ENCODE assay signal across 29 mouse cellular contexts in the genomic region with DNA sequence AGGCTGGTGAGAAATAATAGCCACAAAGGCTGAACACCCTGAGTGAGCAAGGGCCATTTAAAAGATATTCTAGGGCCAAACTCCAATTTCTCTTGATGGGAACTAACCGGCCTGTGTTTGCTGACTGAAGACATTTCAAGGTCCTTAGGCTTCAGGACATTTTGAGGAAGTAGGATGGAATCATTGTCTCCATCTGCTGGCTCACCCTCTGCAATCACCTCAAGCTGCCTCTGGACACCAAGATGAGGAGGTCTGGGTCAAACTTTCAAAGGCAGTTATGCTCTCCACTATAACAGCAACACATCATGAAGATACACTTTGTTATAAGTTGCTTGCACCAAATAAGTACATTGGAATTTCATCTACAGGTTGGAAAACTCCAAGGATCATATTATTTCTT. TPM values are rescaled to one million over a fixed set of nuclear protein-coding genes. Genes with fewer than 3 reads are reported as not detected.
DNase-seq lines count a peak whose midpoint lies in the region; ATAC-seq and TF ChIP-seq lines count a peak whose summit lies in the region.
"Had no signal": no experiment of that assay in that cellular context is flagged by ENCODE, and none has a peak within 500 bp of the region (broad histone marks: within the 10 kb centered on the region; RNA-seq: fewer than 3 reads in every experiment).

No protein-coding gene starts in this region.

- no peak overlapping the region for H3K9ac ChIP-seq in liver, embryonic 13.5 days
- H3K9ac ChIP-seq in stomach, postnatal 0 days (ENCODE audit: low read length): no peak overlapping the region
- H3K9ac ChIP-seq: embryonic facial prominence, embryonic 15.5 days; forebrain, postnatal 0 days; kidney, embryonic 15.5 days; neural tube, embryonic 13.5 days had no signal

- H3K4me2 ChIP-seq in liver, embryonic 13.5 days: peak overlapping the region; percentile 74
- no peak overlapping the region for H3K4me2 ChIP-seq in stomach, postnatal 0 days (replicated peaks; ENCODE audit: low read depth)
- H3K4me2 ChIP-seq: embryonic facial prominence, embryonic 15.5 days had no signal

- WGBS in heart, embryonic 10.5 days: 96% methylated on average over 1 of the region's 1 CpGs
- WGBS in spleen, adult 2 months: 41% methylated on average over 1 of the region's 1 CpGs
- 14% methylated on average over 1 of the region's 1 CpGs for WGBS in liver, embryonic 13.5 days (ENCODE audit: insufficient replicate concordance)
- 92% methylated on average over 1 of the region's 1 CpGs for WGBS in stomach, postnatal 0 days

- TF ChIP-seq EP300 in stomach, postnatal 0 days (optimal IDR thresholded peaks at IDR 0.05): no peak

- H3K27ac ChIP-seq in heart, embryonic 10.5 days: no peak overlapping the region
- peak overlapping the region; percentile 5; the same call in 1 of the 2 replicates for H3K27ac ChIP-seq in spleen, adult 2 months (ENCODE audit: insufficient read depth, low read length)
- no peak overlapping the region; the same call in 1 of the 2 replicates for H3K27ac ChIP-seq in liver, embryonic 13.5 days
- no peak overlapping the region for H3K27ac ChIP-seq in stomach, postnatal 0 days (replicated peaks)
- H3K27ac ChIP-seq: embryonic facial prominence, embryonic 15.5 days; forebrain, embryonic 10.5 days; hindbrain, postnatal 0 days; kidney, embryonic 15.5 days; neural tube, embryonic 13.5 days had no signal

- no peak for TF ChIP-seq CTCF in spleen, adult 2 months (IDR thresholded peaks at IDR 0.05; ENCODE audit: extremely low read depth, insufficient read depth, insufficient read length, insufficient replicate concordance)
- TF ChIP-seq CTCF in stomach, postnatal 0 days (IDR thresholded peaks at IDR 0.05; ENCODE audit: low read depth): no peak

- no peak for TF ChIP-seq POLR2A in spleen, adult 2 months (IDR thresholded peaks at IDR 0.05; ENCODE audit: low read depth, low read length)

- peaks cover 7% of the 10 kb centered on the region; the same call in 1 of the 2 replicates for H3K27me3 ChIP-seq in heart, embryonic 10.5 days (ENCODE audit: insufficient read depth, poor library complexity, severe bottlenecking)
- no peaks in the 10 kb centered on the region for H3K27me3 ChIP-seq in spleen, adult 2 months (ENCODE audit: control insufficient read depth, insufficient read depth, low read length)
- no peaks in the 10 kb centered on the region for H3K27me3 ChIP-seq in liver, embryonic 13.5 days
- no peaks in the 10 kb centered on the region for H3K27me3 ChIP-seq in stomach, postnatal 0 days (ENCODE audit: control insufficient read depth, insufficient read depth, low read length)
- H3K27me3 ChIP-seq: embryonic facial prominence, embryonic 15.5 days; kidney, embryonic 15.5 days; neural tube, embryonic 13.5 days had no signal

- H3K36me3 ChIP-seq in heart, embryonic 10.5 days: no peaks in the 10 kb centered on the region
- H3K36me3 ChIP-seq in spleen, adult 2 months (ENCODE audit: control insufficient read depth, insufficient read depth, low read length): peaks cover 11% of the 10 kb centered on the region
- H3K36me3 ChIP-seq in liver, embryonic 13.5 days: peaks cover 3% of the 10 kb centered on the region; the same call in 1 of the 2 replicates
- H3K36me3 ChIP-seq in stomach, postnatal 0 days (ENCODE audit: control insufficient read depth, insufficient read depth, low read length): no peaks in the 10 kb centered on the region
- H3K36me3 ChIP-seq: embryonic facial prominence, embryonic 15.5 days; forebrain, embryonic 10.5 days; kidney, embryonic 15.5 days; neural tube, embryonic 13.5 days had no signal

- ATAC-seq in liver, embryonic 13.5 days (ENCODE audit: low read depth): no peak
- no peak for ATAC-seq in stomach, postnatal 0 days (ENCODE audit: low FRiP score, low TSS enrichment)
- ATAC-seq: forebrain, postnatal 0 days; hindbrain, postnatal 0 days; intestine, embryonic 16.5 days had no signal

- no peaks in the 10 kb centered on the region for H3K9me3 ChIP-seq in heart, embryonic 10.5 days
- H3K9me3 ChIP-seq in liver, embryonic 13.5 days (replicated peaks): no peaks in the 10 kb centered on the region
- no peaks in the 10 kb centered on the region for H3K9me3 ChIP-seq in stomach, postnatal 0 days (ENCODE audit: control insufficient read depth, low read length)
- H3K9me3 ChIP-seq: embryonic facial prominence, embryonic 15.5 days; forebrain, embryonic 10.5 days; G1E; kidney, embryonic 15.5 days; neural tube, embryonic 13.5 days had no signal

- 0 out of 2 replicates have a peak, but pooled peaks cover 6% of the 10 kb centered on the region for H3K4me1 ChIP-seq in heart, embryonic 10.5 days
- peaks cover 18% of the 10 kb centered on the region; the same call in 1 of the 2 replicates for H3K4me1 ChIP-seq in spleen, adult 2 months (ENCODE audit: control insufficient read depth, insufficient read depth, insufficient read length)
- peaks cover 44% of the 10 kb centered on the region for H3K4me1 ChIP-seq in liver, embryonic 13.5 days (replicated peaks)
- H3K4me1 ChIP-seq in stomach, postnatal 0 days (replicated peaks; ENCODE audit: control insufficient read depth, insufficient read depth): no peaks in the 10 kb centered on the region
- H3K4me1 ChIP-seq: embryonic facial prominence, embryonic 15.5 days; neural tube, embryonic 13.5 days had no signal

- H3K4me3 ChIP-seq in heart, embryonic 10.5 days: no peak overlapping the region
- peak overlapping the region; percentile 68 for H3K4me3 ChIP-seq in spleen, adult 2 months (ENCODE audit: extremely low read depth, insufficient read depth, insufficient read length)
- 0 out of 2 replicates have a peak overlapping the region, but pooled peaks have one; percentile 53 for H3K4me3 ChIP-seq in liver, embryonic 13.5 days (replicated peaks)
- no peak overlapping the region for H3K4me3 ChIP-seq in stomach, postnatal 0 days (ENCODE audit: low read depth, low read length)
- H3K4me3 ChIP-seq: embryonic facial prominence, embryonic 15.5 days; neural tube, embryonic 13.5 days had no signal

- DNase-seq in heart, embryonic 10.5 days (ENCODE audit: low spot score): peak; percentile 13
- DNase-seq in heart, adult 11 months: no peak
- DNase-seq in spleen, adult 2 months (ENCODE audit: low read depth in 1 of 2, low spot score in 2 of 2): no peak
- DNase-seq in spleen, adult 12 weeks (ENCODE audit: low spot score): no peak
- DNase-seq in liver, embryonic 13.5 days: no peak
- DNase-seq in stomach, postnatal 0 days (ENCODE audit: low spot score): no peak
- DNase-seq in urinary bladder, adult 2 months (ENCODE audit: low spot score): no peak
- DNase-seq in cerebellum, adult 9-10 months: no peak
- DNase-seq: adrenal gland, postnatal 10 days; cerebellum, adult 8-10 months; forebrain, postnatal 0 days; gastrocnemius, postnatal 36 days; heart, postnatal 10 days; layer of hippocampus, postnatal 36 days; lung, adult 18-20 months; lung, postnatal 10 days; midbrain, embryonic 14.5 days; retina, postnatal 1 day; right cerebral cortex, postnatal 25 days; thymus, postnatal 4 days had no signal

RNA-seq across cellular contexts. Expression of a gene that starts 11.6 kb away (rescaled TPM):
- 1.3 and 3.0 TPM in 2 replicates for polyA plus RNA-seq in heart, embryonic 10.5 days (2016; fragmentation: Nextera tagmentation; extraction: Ambion mirVana)
- polyA plus RNA-seq in spleen, adult 2 months (2012; rRNA removed): 289 and 344 TPM in 2 replicates
- 4.7 and 4.8 TPM in 2 replicates for polyA plus RNA-seq in liver, embryonic 13.5 days (2015; fragmentation: Nextera tagmentation; extraction: Ambion mirVana)
- polyA plus RNA-seq in stomach, postnatal 0 days (2015; fragmentation: Nextera tagmentation; extraction: Ambion mirVana): 1.2 TPM in 2 replicates
- 6.0 and 8.4 TPM in 2 replicates for polyA plus RNA-seq in urinary bladder, adult 2 months (2012; rRNA removed)

RNA-seq across cellular contexts. Expression of a gene that starts 11.7 kb away (rescaled TPM):
- 124 and 146 TPM in 2 replicates for polyA plus RNA-seq in heart, embryonic 10.5 days (2016; fragmentation: Nextera tagmentation; extraction: Ambion mirVana)
- polyA plus RNA-seq in spleen, adult 2 months (2012; rRNA removed): 36.8 and 42.8 TPM in 2 replicates
- polyA plus RNA-seq in liver, embryonic 13.5 days (2015; fragmentation: Nextera tagmentation; extraction: Ambion mirVana): 129 and 131 TPM in 2 replicates
- polyA plus RNA-seq in stomach, postnatal 0 days (2015; fragmentation: Nextera tagmentation; extraction: Ambion mirVana): 82.6 and 88.2 TPM in 2 replicates
- 86.8 and 92.2 TPM in 2 replicates for polyA plus RNA-seq in urinary bladder, adult 2 months (2012; rRNA removed)

RNA-seq across cellular contexts. Expression of a gene that starts 14.1 kb away (rescaled TPM):
- polyA plus RNA-seq in heart, embryonic 10.5 days (2016; fragmentation: Nextera tagmentation; extraction: Ambion mirVana): 1.7 and 2.3 TPM in 2 replicates
- polyA plus RNA-seq in spleen, adult 2 months (2012; rRNA removed): 4.4 and 5.5 TPM in 2 replicates
- polyA plus RNA-seq in liver, embryonic 13.5 days (2015; fragmentation: Nextera tagmentation; extraction: Ambion mirVana): 0.16 and 0.19 TPM in 2 replicates
- 3.9 and 5.8 TPM in 2 replicates for polyA plus RNA-seq in stomach, postnatal 0 days (2015; fragmentation: Nextera tagmentation; extraction: Ambion mirVana)
- polyA plus RNA-seq in urinary bladder, adult 2 months (2012; rRNA removed): 24.9 and 32.0 TPM in 2 replicates

RNA-seq across cellular contexts. Expression of a gene that starts 18.1 kb away (rescaled TPM):
- not detected in 2 replicates for polyA plus RNA-seq in heart, embryonic 10.5 days (2016; fragmentation: Nextera tagmentation; extraction: Ambion mirVana)
- polyA plus RNA-seq in spleen, adult 2 months (2012; rRNA removed): 0.05 and 0.07 TPM in 2 replicates
- polyA plus RNA-seq in liver, embryonic 13.5 days (2015; fragmentation: Nextera tagmentation; extraction: Ambion mirVana): 0.06 and 0.10 TPM in 2 replicates
- 0.42 and 0.67 TPM in 2 replicates for polyA plus RNA-seq in stomach, postnatal 0 days (2015; fragmentation: Nextera tagmentation; extraction: Ambion mirVana)
- polyA plus RNA-seq in urinary bladder, adult 2 months (2012; rRNA removed): not detected in 2 replicates
- polyA plus RNA-seq: brain, embryonic 14.5 days; forebrain, embryonic 10.5 days; forebrain, postnatal 0 days; G1E; hindbrain, postnatal 0 days; midbrain, embryonic 14.5 days; stomach, embryonic 14.5 days had no signal

RNA-seq across cellular contexts. Expression of a gene that starts 20.6 kb away (rescaled TPM):
- 43.1 and 58.2 TPM in 2 replicates for polyA plus RNA-seq in heart, embryonic 10.5 days (2016; fragmentation: Nextera tagmentation; extraction: Ambion mirVana)
- polyA plus RNA-seq in spleen, adult 2 months (2012; rRNA removed): 13.3 and 17.9 TPM in 2 replicates
- 17.5 TPM in 2 replicates for polyA plus RNA-seq in liver, embryonic 13.5 days (2015; fragmentation: Nextera tagmentation; extraction: Ambion mirVana)
- polyA plus RNA-seq in stomach, postnatal 0 days (2015; fragmentation: Nextera tagmentation; extraction: Ambion mirVana): 19.2 and 19.7 TPM in 2 replicates
- polyA plus RNA-seq in urinary bladder, adult 2 months (2012; rRNA removed): 35.0 and 36.8 TPM in 2 replicates

Comparison
In these comparisons a context has a peak if more than half of its experiments do, and no peak if none do; other contexts are left out.
1. H3K4me3 ChIP-seq: peak in spleen, adult 2 months (single experiment) and liver, embryonic 13.5 days (single experiment); none in heart, embryonic 10.5 days (single experiment) and stomach, postnatal 0 days (single experiment).
2. RNA of a gene that starts 11.6 kb away (polyA plus RNA-seq): 289 to 344 TPM in spleen, adult 2 months; 6.0 to 8.4 TPM in urinary bladder, adult 2 months, 4.7 to 4.8 TPM in liver, embryonic 13.5 days, 1.3 to 3.0 TPM in heart, embryonic 10.5 days and 1.2 TPM in stomach, postnatal 0 days; every median in the first group is over 10 times any median in the second.